Mouse (Mus musculus) brain, embryonic 14.5 days (tissue): ENCODE data around the gene Prkaa1. TPM values are rescaled to one million over a fixed set of nuclear protein-coding genes. Genes with fewer than 3 reads are reported as not detected.
"Not testable (repeated sequence)": the region's sequence is repeated elsewhere in the genome, so short reads cannot be mapped to it uniquely, and the experiment has no call there.

ENCODE experiments used
- DNase-seq: peaks from one replicate; pipeline ENCODE4 v3.0.0-alpha.2; 2011; ENCODE audit warnings: low read depth
- CTCF ChIP-seq: fragments of 200-500 bp; IDR thresholded peaks from 2 replicates; pipeline ENCODE4 v1.5.1; 2012; ENCODE audit warnings: inconsistent platforms, mild to moderate bottlenecking, moderate library complexity, borderline replicate concordance; ENCODE audit not compliant: insufficient read depth, insufficient read length; ENCODE audit errors: extremely low read depth
- POLR2A ChIP-seq: fragments of 200-500 bp; IDR thresholded peaks from 2 replicates; pipeline ENCODE4 v1.6.1; 2012; ENCODE audit warnings: mild to moderate bottlenecking, inconsistent platforms, borderline replicate concordance; ENCODE audit not compliant: poor library complexity, insufficient read depth, insufficient read length, severe bottlenecking; ENCODE audit errors: extremely low read depth
- polyA plus RNA-seq: library from polyadenylated mRNA; depleted of rRNA; stranded (reverse); fragments of >200 nt; gene quantifications from 2 replicates; pipeline ENCODE4 v1.2.3, GENCODE M21; 2012; rRNA removed

Prkaa1 gene
- polyA plus RNA-seq, 1 experiment, result 14.4 TPM

DNA sequence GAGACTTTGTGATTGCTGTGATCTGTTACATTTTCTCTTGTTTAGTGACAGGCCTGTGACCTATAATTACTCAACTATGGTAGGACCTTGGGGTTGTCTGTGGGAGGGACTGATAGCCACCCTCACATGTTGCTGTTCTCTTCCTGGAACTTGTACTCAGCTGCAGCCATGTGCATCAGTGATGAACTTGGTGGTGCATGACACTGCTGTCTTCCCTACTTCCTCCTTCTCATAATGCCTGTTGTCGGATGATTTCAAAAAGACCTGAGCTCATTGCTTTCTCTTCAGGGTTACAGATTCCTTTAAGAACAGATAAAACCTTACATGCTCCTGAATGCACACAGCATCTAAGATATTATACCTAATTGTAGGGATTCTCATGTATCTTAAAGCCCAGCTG is 44.4 kb downstream of the Prkaa1 start:
- DNase-seq, result no peak
- TF ChIP-seq CTCF (no peak), POLR2A (no peak)

DNA sequence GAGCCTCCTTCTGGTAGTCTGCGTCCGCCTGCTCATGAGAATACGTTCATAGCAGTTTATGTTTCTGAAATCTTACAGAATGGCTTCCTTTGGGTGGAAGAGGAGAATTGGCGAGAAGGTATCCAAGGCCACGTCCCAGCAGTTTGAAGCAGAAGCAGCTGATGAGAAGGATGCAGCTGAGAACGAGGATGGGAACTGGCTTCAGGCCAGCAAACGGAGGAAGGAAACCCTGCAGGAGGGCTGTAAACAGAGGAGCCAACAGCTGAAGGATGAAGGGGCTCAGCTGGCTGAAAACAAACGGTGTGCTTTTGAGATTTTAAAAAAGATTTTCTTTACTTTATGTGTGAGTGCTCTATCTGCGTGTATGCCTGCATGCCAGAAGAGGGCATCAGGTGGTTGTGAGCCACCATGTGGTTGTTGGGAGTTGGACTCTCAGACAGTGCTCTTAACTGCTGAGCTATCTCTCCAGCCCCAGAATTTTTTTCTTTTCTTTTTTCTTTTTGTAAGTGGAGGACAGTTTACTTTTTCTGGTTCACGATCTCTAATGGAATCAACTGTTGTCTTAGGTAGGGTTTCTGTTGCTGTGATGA is 45.9 kb downstream of the Prkaa1 start:
- peak; percentile 13 for DNase-seq
- TF ChIP-seq CTCF (peak; percentile 11; the same call in 1 of the 2 replicates), POLR2A (no peak)

DNA sequence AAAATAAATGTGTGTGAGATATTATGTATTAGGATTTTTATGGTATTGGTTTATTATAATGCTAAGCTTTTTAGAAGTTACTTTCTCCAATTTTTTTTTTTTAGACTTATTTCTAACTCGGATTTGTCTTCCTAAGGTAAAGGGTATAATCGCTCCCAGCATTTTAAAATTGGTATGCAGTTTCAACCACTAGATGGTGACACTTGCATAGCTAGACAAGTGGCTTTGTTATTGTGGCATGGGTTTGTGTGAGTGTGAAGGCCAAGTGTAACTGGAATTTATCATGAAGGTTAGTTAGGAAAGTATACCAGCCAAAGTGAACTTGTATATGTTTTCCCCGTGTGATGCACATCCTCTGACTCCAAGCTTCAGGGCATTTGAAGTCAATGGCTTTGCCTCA is 50.2 kb downstream of the Prkaa1 start:
- TF ChIP-seq CTCF (peak; percentile 24; the same call in 1 of the 2 replicates), POLR2A (no peak)
- DNase-seq, result peak; percentile 54

DNA sequence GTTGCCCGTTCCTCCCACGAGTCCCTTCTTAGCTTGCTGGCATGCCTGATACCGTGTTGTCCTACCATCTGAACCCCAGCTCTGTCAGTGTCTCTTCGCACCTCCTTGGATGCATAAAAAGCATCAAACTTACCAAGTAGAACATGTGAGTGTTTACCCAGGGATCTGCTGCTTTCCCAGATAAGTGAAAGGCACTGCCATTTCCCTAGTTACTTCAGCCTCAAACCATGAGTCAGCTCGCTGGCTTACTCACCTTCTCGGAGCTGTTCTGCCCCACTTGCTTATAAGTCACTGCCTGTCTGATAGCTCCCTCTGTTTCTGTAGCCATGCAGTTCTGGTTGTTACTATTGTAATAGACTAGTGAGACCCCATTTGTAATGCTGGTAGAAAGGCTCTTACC is 50.8 kb downstream of the Prkaa1 start:
- TF ChIP-seq POLR2A, result no peak
- no peak for TF ChIP-seq CTCF
- DNase-seq, result no peak

DNA sequence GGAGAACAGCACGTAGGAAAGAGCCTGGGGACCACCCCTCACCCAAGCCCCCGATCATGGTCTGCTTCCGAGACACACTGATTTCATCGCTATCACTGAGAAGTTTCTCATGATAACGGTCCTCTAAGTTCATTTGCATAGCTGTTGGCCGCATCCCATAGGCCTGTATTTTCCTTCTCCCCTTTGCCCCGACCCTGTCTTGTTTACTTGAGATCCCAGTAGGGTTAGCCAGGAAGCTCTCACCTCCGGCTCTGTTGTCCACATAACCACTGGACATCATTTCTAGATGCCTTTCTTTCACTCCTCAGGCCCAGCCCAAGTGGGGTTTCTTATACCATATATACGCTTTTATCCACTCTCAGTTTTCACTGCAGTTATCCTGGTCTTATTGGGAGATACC is 51.3 kb downstream of the Prkaa1 start:
- TF ChIP-seq POLR2A, result no peak
- no peak for TF ChIP-seq CTCF
- no peak for DNase-seq

DNA sequence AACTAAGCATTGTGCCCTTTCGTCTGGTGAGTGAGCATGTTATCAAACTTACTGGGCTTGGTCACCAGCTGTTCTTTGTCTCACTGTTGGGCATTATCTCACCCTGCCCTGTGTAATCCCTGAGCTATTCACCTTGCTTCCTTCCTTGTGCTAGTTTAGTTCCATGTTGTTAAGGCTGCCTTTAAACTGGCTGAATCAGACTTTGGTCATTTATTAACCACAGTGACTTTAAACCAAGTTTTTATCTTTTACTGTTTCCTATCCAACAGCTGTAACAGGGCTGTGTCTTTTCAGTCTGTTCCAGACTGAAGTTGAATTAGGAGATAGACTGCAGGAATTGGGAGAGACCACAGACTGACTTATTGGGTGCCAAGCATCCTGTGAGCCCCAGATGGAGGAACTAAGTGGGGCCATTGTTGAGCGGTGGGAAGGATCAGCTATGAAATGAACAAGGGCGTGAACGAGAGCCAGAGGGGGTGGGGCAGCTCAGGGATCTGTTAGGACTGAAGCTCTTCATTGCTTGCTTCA is 52.4 kb downstream of the Prkaa1 start:
- peak; percentile 11 for DNase-seq

DNA sequence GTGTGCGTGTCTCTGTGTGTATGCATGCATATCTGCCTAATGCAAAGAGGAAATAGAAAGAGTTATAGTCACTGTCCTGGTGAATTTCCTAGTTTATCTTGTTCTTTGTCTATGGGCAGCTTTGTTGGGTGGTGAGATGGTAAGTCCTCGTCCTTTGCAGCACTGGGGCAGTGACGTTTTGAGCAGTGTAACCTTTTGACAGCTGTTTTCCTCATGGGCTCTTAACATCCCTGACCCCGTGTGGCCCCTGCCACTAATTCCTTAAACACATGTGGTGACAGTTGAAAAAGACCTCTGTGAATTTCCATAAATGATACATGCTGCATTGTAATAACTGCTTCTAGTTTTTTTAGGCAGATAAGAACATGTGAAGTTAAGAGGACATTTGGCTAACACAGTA is 53.0 kb downstream of the Prkaa1 start:
- TF ChIP-seq CTCF (no peak), POLR2A (no peak)
- DNase-seq, result no peak

More for the DNA sequence above, 52.4 kb downstream of the Prkaa1 start:
- TF ChIP-seq POLR2A (no peak), CTCF (no peak)

DNA sequence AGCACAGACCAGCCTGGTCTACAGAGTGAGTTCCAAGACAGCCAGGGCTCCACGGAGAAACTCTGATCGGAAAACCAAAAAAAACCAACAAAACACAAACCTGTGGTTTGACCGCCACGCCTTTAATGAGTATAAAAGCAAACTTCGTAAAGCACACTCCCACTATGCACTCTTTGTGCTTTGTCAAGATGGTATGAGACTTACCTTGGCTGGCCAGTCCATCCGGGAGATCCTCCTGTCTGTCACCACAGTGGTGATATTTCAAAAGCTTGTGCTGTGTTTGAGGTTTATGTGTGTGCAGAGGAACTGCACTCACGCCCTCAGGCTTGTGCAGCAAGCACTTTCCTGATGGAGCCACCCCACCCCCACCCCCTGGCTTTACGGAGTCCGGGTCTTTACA is 61.6 kb downstream of the Prkaa1 start:
- TF ChIP-seq CTCF, result no peak
- TF ChIP-seq POLR2A, result no peak
- no peak for DNase-seq

DNA sequence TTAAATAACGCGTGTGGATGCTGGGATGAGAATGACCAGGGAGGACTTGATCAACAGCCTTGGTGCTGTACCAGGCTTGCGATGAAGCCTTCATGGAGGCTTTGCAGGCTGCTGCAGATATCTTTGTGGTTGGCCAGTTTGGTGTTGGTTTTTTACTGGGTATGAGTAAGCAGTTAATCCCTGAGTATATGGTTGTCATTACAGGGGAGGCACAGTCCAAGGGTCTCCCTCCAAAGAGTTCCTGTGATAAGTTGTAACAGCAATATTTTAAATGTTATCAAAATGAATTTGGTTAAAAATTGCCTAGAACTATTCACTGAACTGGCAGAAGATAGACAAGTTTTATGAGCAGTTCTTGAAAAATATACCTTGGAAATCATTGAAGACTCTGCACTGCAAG is 65.5 kb downstream of the Prkaa1 start:
- DNase-seq, result no peak
- no peak for TF ChIP-seq CTCF
- TF ChIP-seq POLR2A, result no peak

DNA sequence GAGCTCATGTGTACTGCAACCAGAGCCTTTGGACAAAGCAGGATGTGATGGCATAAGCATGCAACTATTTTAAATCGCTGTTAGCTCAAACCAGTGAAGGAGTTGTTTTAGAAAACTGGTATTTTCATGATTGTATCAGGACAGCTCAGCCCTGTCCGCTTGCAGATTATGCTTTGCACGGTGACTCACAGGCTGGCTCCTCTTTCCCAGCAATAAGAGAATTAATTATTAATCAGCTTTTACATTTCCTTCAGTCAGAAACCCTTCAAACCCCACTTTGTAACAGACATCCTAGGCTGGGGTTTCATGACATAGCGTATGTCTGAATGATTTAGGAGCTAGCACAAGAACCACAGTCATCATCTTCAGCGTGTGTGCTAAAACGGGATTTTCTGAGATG is 76.8 kb downstream of the Prkaa1 start:
- no peak for DNase-seq
- TF ChIP-seq POLR2A (no peak), CTCF (no peak)

DNA sequence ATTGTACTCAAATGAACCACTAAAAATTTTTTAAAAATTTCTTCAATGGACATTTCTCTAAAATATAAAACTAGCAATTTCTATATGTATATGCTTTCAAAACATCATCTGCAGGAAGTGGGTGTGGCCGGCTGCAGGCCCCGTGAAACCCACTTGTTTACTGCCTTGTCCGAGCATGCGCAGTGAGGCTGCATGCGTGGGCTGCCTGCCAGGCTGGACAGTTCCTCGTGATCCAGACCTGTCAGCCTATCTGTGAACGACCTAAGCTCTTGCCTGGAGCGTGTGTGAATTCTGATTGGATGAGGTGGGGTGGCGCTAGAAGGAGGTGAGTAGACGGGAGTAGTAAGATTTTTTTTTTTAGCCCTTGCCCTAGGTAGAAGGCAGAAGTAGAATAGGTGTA is 87.1 kb downstream of the Prkaa1 start:
- DNase-seq, result not testable (repeated sequence)

Other genes with a start within 250 kb of the Prkaa1 start
- gene Mroh2b, start 245.1 kb upstream of the Prkaa1 start, polyA plus RNA-seq, result not detected in 2 replicates
- 0.14 and 0.20 TPM in 2 replicates for gene C7, start 80.1 kb upstream of the Prkaa1 start, polyA plus RNA-seq
- 0.48 and 0.70 TPM in 2 replicates for gene Card6, start 35.3 kb upstream of the Prkaa1 start, polyA plus RNA-seq
- gene Rpl37, start 27.2 kb upstream of the Prkaa1 start, polyA plus RNA-seq, result 979 and 999 TPM in 2 replicates
- gene Ttc33, start 41.7 kb downstream of the Prkaa1 start, polyA plus RNA-seq, result 24.5 and 29.0 TPM in 2 replicates
- 0.76 and 1.2 TPM in 2 replicates for gene Ptger4, start 100.3 kb downstream of the Prkaa1 start, polyA plus RNA-seq